27 mouse cellular contexts compared by ENCODE assay signal in the genomic region with DNA sequence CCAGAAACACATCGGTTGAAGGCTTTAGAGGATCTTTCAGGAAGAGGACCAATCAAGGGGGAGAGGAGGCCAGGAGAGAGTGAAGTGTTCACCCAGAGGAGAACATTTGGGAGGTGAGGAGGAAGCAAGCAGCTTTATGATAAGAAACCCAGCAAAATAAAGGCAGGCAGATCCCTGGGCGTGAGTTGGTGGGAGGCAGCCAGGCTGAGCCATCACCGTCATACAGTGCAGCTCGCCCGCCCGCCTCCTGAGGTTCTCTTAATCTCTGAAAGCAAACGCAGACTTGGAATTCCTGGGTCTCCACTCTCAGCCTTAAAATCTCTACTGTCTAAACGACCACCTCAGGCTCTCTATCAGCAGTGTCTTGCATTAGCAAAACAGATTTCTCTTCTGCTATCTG. TPM values are rescaled to one million over a fixed set of nuclear protein-coding genes. Genes with fewer than 3 reads are reported as not detected.
DNase-seq lines count a peak whose midpoint lies in the region; ATAC-seq lines count a peak whose summit lies in the region.
"Had no signal": no experiment of that assay in that cellular context is flagged by ENCODE, and none has a peak within 500 bp of the region (broad histone marks: within the 10 kb centered on the region; RNA-seq: fewer than 3 reads in every experiment).

No protein-coding gene starts in this region.

- H3K4me1 ChIP-seq in kidney, embryonic 15.5 days: peaks cover 26% of the 10 kb centered on the region
- H3K4me1 ChIP-seq in kidney, embryonic 14.5 days (ENCODE audit: control insufficient read depth, insufficient read depth, low read length): no peaks in the 10 kb centered on the region

- no peaks in the 10 kb centered on the region for H3K9me3 ChIP-seq in kidney, embryonic 15.5 days (replicated peaks)
- no peaks in the 10 kb centered on the region for H3K9me3 ChIP-seq in kidney, embryonic 14.5 days (ENCODE audit: control insufficient read depth, low read length)
- H3K9me3 ChIP-seq: embryonic facial prominence, embryonic 12.5 days; forebrain, embryonic 12.5 days; heart, embryonic 10.5 days; hindbrain, embryonic 12.5 days had no signal

- H3K36me3 ChIP-seq in kidney, embryonic 15.5 days: no peaks in the 10 kb centered on the region
- no peaks in the 10 kb centered on the region for H3K36me3 ChIP-seq in kidney, embryonic 14.5 days (ENCODE audit: control insufficient read depth, insufficient read depth, low read length)
- H3K36me3 ChIP-seq: embryonic facial prominence, embryonic 12.5 days; forebrain, embryonic 12.5 days; heart, embryonic 10.5 days; hindbrain, embryonic 12.5 days had no signal

- peak; percentile 14 for DNase-seq in right cerebral cortex, postnatal 14 days
- DNase-seq in right cerebral cortex, postnatal 4 days: no peak
- peak; percentile 38 for DNase-seq in brain, adult 2 months (ENCODE audit: low read depth, low spot score)
- no peak for DNase-seq in layer of hippocampus, postnatal 36 days
- no peak for DNase-seq in adrenal gland, adult 8-10 months
- DNase-seq: adrenal gland, adult 2 months; adrenal gland, postnatal 36 days; cerebellum, adult 11 months; cerebellum, adult 8-10 months; cerebellum, postnatal 14 days; embryo, embryonic 11 days; gastrocnemius, adult 2 months; gastrocnemius, postnatal 25 days; heart, postnatal 10 days; heart, postnatal 4 days had no signal

- H3K4me2 ChIP-seq in kidney, embryonic 15.5 days: no peak overlapping the region
- no peak overlapping the region for H3K4me2 ChIP-seq in kidney, embryonic 14.5 days (replicated peaks; ENCODE audit: low read depth, low read length)
- H3K4me2 ChIP-seq: embryonic facial prominence, embryonic 12.5 days; forebrain, embryonic 12.5 days; hindbrain, embryonic 12.5 days had no signal

- no peak overlapping the region for H3K9ac ChIP-seq in kidney, embryonic 15.5 days
- no peak overlapping the region for H3K9ac ChIP-seq in kidney, embryonic 14.5 days (ENCODE audit: low read depth, low read length)
- H3K9ac ChIP-seq: embryonic facial prominence, embryonic 12.5 days; forebrain, embryonic 12.5 days; hindbrain, embryonic 12.5 days had no signal

- 0 out of 2 replicates have a peak overlapping the region, but pooled peaks have one; percentile 34 for H3K27ac ChIP-seq in kidney, embryonic 15.5 days
- H3K27ac ChIP-seq in kidney, embryonic 14.5 days (ENCODE audit: low read depth, low read length): no peak overlapping the region; the same call in 1 of the 2 replicates
- H3K27ac ChIP-seq: embryonic facial prominence, embryonic 12.5 days; forebrain, embryonic 12.5 days; gastrocnemius, adult 2 months; heart, embryonic 10.5 days; hindbrain, embryonic 12.5 days had no signal

- ATAC-seq in kidney, embryonic 15.5 days (replicated peaks; ENCODE audit: low FRiP score): no peak
- ATAC-seq in kidney, embryonic 14.5 days (ENCODE audit: low FRiP score, low TSS enrichment): no peak
- ATAC-seq: CD4-positive, CD25-positive, alpha-beta regulatory T cell, adult 4 months; forebrain, embryonic 16.5 days; hindbrain, embryonic 16.5 days; inflammation-experienced regulatory T-cells, adult 6 months had no signal

- H3K4me3 ChIP-seq in kidney, embryonic 15.5 days (replicated peaks): no peak overlapping the region
- H3K4me3 ChIP-seq in kidney, embryonic 14.5 days (ENCODE audit: low read length): no peak overlapping the region
- H3K4me3 ChIP-seq: embryonic facial prominence, embryonic 12.5 days; forebrain, embryonic 12.5 days; gastrocnemius, adult 2 months; heart, embryonic 10.5 days; hindbrain, embryonic 12.5 days had no signal

- H3K27me3 ChIP-seq in kidney, embryonic 15.5 days: peaks cover 40% of the 10 kb centered on the region
- peaks cover 30% of the 10 kb centered on the region for H3K27me3 ChIP-seq in kidney, embryonic 14.5 days (ENCODE audit: control insufficient read depth, insufficient read depth, low read length)

- 44% methylated on average over 8 of the region's 8 CpGs for WGBS in kidney, embryonic 15.5 days
- WGBS in kidney, embryonic 14.5 days: 45% methylated on average over 8 of the region's 8 CpGs

RNA-seq across cellular contexts. Expression of a gene that starts 4.1 kb away (rescaled TPM):
- polyA plus RNA-seq in kidney, embryonic 15.5 days (2015; fragmentation: Nextera tagmentation; extraction: Ambion mirVana): 13.2 and 14.6 TPM in 2 replicates
- 17.5 and 18.0 TPM in 2 replicates for polyA plus RNA-seq in kidney, embryonic 14.5 days (2014; fragmentation: Nextera tagmentation; extraction: Ambion mirVana)
- total RNA-seq in layer of hippocampus, postnatal 36 days (2021): 1 to 10 TPM; 2.9 to 3.3 TPM
- under 1 TPM; 0.29 to 0.99 (median 0.67) TPM for total RNA-seq in adrenal gland, adult 8-10 months (2022)
- total RNA-seq: common myeloid progenitor, adult 5-6 weeks; gastrocnemius, adult 2 months; gastrocnemius, postnatal 25 days; granulocyte monocyte progenitor cell, adult 5-6 weeks; heart, postnatal 10 days; heart, postnatal 4 days had no signal
- polyA plus RNA-seq: adrenal gland, adult 2 months had no signal

RNA-seq across cellular contexts. Expression of a gene that starts 37.8 kb away (rescaled TPM):
- polyA plus RNA-seq in kidney, embryonic 15.5 days (2015; fragmentation: Nextera tagmentation; extraction: Ambion mirVana): 97.7 and 101 TPM in 2 replicates
- polyA plus RNA-seq in kidney, embryonic 14.5 days (2014; fragmentation: Nextera tagmentation; extraction: Ambion mirVana): 77.5 and 80.4 TPM in 2 replicates
- total RNA-seq in layer of hippocampus, postnatal 36 days (2021): 100 to 1,000 TPM; 160 to 192 TPM
- total RNA-seq in adrenal gland, adult 8-10 months (2022): 100 to 1,000 TPM; 120 to 135 (median 127) TPM

RNA-seq across cellular contexts. Expression of a gene that starts 45.2 kb away (rescaled TPM):
- 31.7 and 36.2 TPM in 2 replicates for polyA plus RNA-seq in kidney, embryonic 15.5 days (2015; fragmentation: Nextera tagmentation; extraction: Ambion mirVana)
- 27.1 and 36.4 TPM in 2 replicates for polyA plus RNA-seq in kidney, embryonic 14.5 days (2014; fragmentation: Nextera tagmentation; extraction: Ambion mirVana)
- 10 to 100 TPM; 11.2 to 11.7 TPM for total RNA-seq in layer of hippocampus, postnatal 36 days (2021)
- 10 to 100 TPM; 13.6 to 16.5 (median 14.8) TPM for total RNA-seq in adrenal gland, adult 8-10 months (2022)

RNA-seq across cellular contexts. Expression of a gene that starts 57.4 kb away (rescaled TPM):
- 25.9 and 26.8 TPM in 2 replicates for polyA plus RNA-seq in kidney, embryonic 15.5 days (2015; fragmentation: Nextera tagmentation; extraction: Ambion mirVana)
- polyA plus RNA-seq in kidney, embryonic 14.5 days (2014; fragmentation: Nextera tagmentation; extraction: Ambion mirVana): 16.6 and 27.2 TPM in 2 replicates
- total RNA-seq in layer of hippocampus, postnatal 36 days (2021): 10 to 100 TPM; 20.2 to 20.5 TPM
- total RNA-seq in adrenal gland, adult 8-10 months (2022): 10 to 100 TPM; 18.1 to 25.0 (median 21.0) TPM

Comparison
In these comparisons a context has a peak if more than half of its experiments do, and no peak if none do; other contexts are left out.
1. DNase-seq: peak in right cerebral cortex, postnatal 14 days (single experiment) and brain, adult 2 months (single experiment); none in right cerebral cortex, postnatal 4 days (single experiment), layer of hippocampus, postnatal 36 days (0 of 2) and adrenal gland, adult 8-10 months (single experiment).